Mouse (Mus musculus): Measurements from ENCODE around the gene Arfgef3.

DNA sequence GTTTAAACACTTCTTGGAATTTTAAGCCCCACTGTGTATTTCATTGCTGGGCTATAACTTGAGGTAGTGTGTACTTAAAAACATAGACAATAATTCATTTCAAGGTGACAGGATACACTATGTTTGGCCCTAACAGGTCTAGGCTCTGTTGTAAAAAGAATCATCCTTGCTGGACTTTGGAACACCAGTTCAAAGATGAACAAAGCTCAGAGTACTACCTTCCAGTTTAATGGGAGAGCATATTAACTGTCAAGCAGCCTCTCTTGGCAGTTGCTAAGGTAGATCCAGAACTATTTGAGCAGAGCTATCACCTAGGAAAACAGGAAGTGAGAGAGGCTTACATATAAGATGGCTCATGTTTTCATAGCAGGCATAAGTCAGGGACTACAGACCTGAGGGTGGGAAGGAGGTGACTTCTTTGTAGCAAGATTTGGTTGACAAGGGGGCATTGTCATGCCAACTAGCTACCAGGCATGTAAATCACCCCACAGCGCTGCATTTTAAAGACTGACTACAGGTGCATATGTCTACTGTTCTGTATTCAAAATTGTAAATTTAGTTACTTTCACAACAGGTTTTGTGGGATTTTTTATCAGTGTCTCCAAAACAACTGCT lies 82.0 kb downstream of the Arfgef3 start:
- TF ChIP-seq POLR2A (IDR thresholded peaks at IDR 0.05; ENCODE audit: borderline replicate concordance, extremely low read depth, low read depth, low read length), result no peak
- TF ChIP-seq CTCF (IDR thresholded peaks at IDR 0.05; ENCODE audit: insufficient read depth, low read length), result no peak

Data from lung, adult 2 months (tissue).